Mouse (Mus musculus): ENCODE measurements around the gene Snca. TPM values are rescaled to one million over a fixed set of nuclear protein-coding genes. Genes with fewer than 3 reads are reported as not detected.

The Snca gene
- polyA plus RNA-seq, 1 experiment from 2014 or later, result 138 TPM

- no peak overlapping the region for H3K9ac ChIP-seq (replicated peaks; ENCODE audit: low read length)
- H3K27ac ChIP-seq (replicated peaks; ENCODE audit: low read depth, low read length), result no peak overlapping the region
- H3K4me1 ChIP-seq (ENCODE audit: control insufficient read depth, insufficient read depth, low read length), result no peaks in the 10 kb centered on the region
- no peak overlapping the region for H3K4me2 ChIP-seq (ENCODE audit: low read length)
- no peaks in the 10 kb centered on the region for H3K9me3 ChIP-seq (ENCODE audit: control insufficient read depth, low read length)
- H3K4me3 ChIP-seq (replicated peaks; ENCODE audit: low read depth, low read length), result no peak overlapping the region
- 78% methylated on average over 3 of the region's 3 CpGs for WGBS
- no peaks in the 10 kb centered on the region for H3K27me3 ChIP-seq (ENCODE audit: control insufficient read depth, insufficient read depth, low read length)
- DNase-seq (no peak), ATAC-seq (ENCODE audit: low FRiP score, low TSS enrichment) (no peak)
- H3K36me3 ChIP-seq (ENCODE audit: control insufficient read depth, insufficient read depth, low read length), result no peaks in the 10 kb centered on the region
Observed at GRCm38 (mm10) chr6:60813516-60813915, 16.1 kb downstream of the Snca start.

DNA sequence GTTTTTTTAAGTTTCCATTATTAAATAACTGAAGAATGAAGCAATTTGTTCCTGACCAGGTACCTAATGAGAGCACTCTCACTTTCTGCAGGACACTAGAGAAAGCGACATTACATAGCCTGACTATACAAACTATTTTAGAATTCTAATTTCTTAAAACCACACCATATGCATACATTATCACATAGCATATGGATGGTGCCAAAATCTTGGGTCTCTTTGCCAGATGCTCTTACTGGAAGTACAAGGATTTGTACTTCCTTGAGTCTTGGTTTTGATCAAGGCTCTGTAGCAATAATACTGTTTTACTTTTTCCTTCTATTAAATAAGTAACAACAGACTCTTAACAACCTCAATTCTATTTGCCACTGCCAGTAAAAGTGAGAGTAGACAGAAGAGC lies 31.4 kb downstream of the Snca start:
- no peak overlapping the region for H3K27ac ChIP-seq (replicated peaks; ENCODE audit: low read depth, low read length)
- H3K9ac ChIP-seq (replicated peaks; ENCODE audit: low read length), result no peak overlapping the region
- no peaks in the 10 kb centered on the region for H3K4me1 ChIP-seq (ENCODE audit: control insufficient read depth, insufficient read depth, low read length)
- H3K4me2 ChIP-seq (ENCODE audit: low read length), result no peak overlapping the region
- H3K9me3 ChIP-seq (ENCODE audit: control insufficient read depth, low read length), result no peaks in the 10 kb centered on the region
- H3K27me3 ChIP-seq (ENCODE audit: control insufficient read depth, insufficient read depth, low read length), result no peaks in the 10 kb centered on the region
- WGBS, result 100% methylated on average over 1 of the region's 1 CpGs
- DNase-seq (no peak), ATAC-seq (ENCODE audit: low FRiP score, low TSS enrichment) (no peak)
- no peaks in the 10 kb centered on the region for H3K36me3 ChIP-seq (ENCODE audit: control insufficient read depth, insufficient read depth, low read length)
- H3K4me3 ChIP-seq (replicated peaks; ENCODE audit: low read depth, low read length), result no peak overlapping the region

- Histone ChIP-seq H3K4me3 (replicated peaks; ENCODE audit: low read depth, low read length) (no peak overlapping the region), H3K4me2 (ENCODE audit: low read length) (no peak overlapping the region), H3K27me3 (ENCODE audit: control insufficient read depth, insufficient read depth, low read length) (no peaks in the 10 kb centered on the region), H3K36me3 (ENCODE audit: control insufficient read depth, insufficient read depth, low read length) (no peaks in the 10 kb centered on the region), H3K4me1 (ENCODE audit: control insufficient read depth, insufficient read depth, low read length) (no peaks in the 10 kb centered on the region), H3K27ac (replicated peaks; ENCODE audit: low read depth, low read length) (no peak overlapping the region), H3K9me3 (ENCODE audit: control insufficient read depth, low read length) (no peaks in the 10 kb centered on the region), H3K9ac (replicated peaks; ENCODE audit: low read length) (no peak overlapping the region)
- ATAC-seq (ENCODE audit: low FRiP score, low TSS enrichment) (no peak), DNase-seq (no peak)
- 92% methylated on average over 3 of the region's 3 CpGs for WGBS
Observed at GRCm38 (mm10) chr6:60793659-60794365, 35.8 kb downstream of the Snca start.

DNA sequence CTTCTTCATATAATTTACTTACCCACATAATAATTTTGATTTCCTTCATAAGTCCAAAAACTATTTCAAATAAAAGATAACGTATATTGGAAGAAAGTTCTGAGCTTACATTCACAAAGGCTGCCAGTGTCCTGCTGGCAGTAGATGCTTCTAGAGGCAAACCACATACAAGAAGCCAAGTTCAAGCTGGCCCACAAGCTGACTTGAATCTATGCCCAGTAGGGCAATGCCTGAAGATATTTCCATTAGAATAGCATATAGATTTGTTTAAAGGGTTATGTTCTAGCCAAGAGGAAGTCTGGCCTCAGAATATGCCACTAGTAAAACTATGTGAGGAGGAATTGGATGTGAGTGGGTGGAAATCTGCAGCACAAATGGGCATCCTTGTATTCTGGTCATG lies 42.7 kb downstream of the Snca start:
- H3K27ac ChIP-seq (replicated peaks; ENCODE audit: low read depth, low read length), result no peak overlapping the region
- no peak overlapping the region for H3K4me2 ChIP-seq (ENCODE audit: low read length)
- DNase-seq (no peak), ATAC-seq (ENCODE audit: low FRiP score, low TSS enrichment) (no peak)
- H3K27me3 ChIP-seq (ENCODE audit: control insufficient read depth, insufficient read depth, low read length), result no peaks in the 10 kb centered on the region
- no peak overlapping the region for H3K4me3 ChIP-seq (replicated peaks; ENCODE audit: low read depth, low read length)
- WGBS, result 89% methylated on average over 1 of the region's 1 CpGs
- no peaks in the 10 kb centered on the region for H3K4me1 ChIP-seq (ENCODE audit: control insufficient read depth, insufficient read depth, low read length)
- H3K36me3 ChIP-seq (ENCODE audit: control insufficient read depth, insufficient read depth, low read length), result no peaks in the 10 kb centered on the region
- no peak overlapping the region for H3K9ac ChIP-seq (replicated peaks; ENCODE audit: low read length)
- H3K9me3 ChIP-seq (ENCODE audit: control insufficient read depth, low read length), result no peaks in the 10 kb centered on the region

DNA sequence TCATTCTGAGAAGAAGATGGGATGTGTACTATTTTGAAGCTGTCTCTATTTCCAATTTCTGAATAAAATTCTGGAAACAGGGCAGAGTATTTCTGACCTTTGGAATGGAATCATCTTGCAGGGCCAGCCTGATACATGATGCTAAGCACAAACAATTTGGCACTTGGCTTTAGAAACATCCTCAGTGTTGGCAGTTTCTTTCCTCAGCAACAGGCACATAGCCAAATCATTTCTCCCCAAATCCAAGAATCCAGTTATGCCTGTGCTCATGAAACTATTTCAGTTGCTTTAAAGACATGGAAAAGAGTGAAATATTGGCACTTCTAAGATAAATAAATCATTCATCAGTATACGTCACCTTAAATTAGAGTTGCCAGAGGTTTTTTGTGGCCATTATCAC lies 57.8 kb downstream of the Snca start:
- Histone ChIP-seq H3K4me1 (ENCODE audit: control insufficient read depth, insufficient read depth, low read length) (no peaks in the 10 kb centered on the region), H3K9me3 (ENCODE audit: control insufficient read depth, low read length) (no peaks in the 10 kb centered on the region), H3K4me3 (replicated peaks; ENCODE audit: low read depth, low read length) (no peak overlapping the region), H3K4me2 (ENCODE audit: low read length) (no peak overlapping the region), H3K9ac (replicated peaks; ENCODE audit: low read length) (no peak overlapping the region), H3K36me3 (ENCODE audit: control insufficient read depth, insufficient read depth, low read length) (no peaks in the 10 kb centered on the region), H3K27me3 (ENCODE audit: control insufficient read depth, insufficient read depth, low read length) (no peaks in the 10 kb centered on the region), H3K27ac (replicated peaks; ENCODE audit: low read depth, low read length) (no peak overlapping the region)
- DNase-seq (no peak), ATAC-seq (ENCODE audit: low FRiP score, low TSS enrichment) (no peak)
- 82% methylated on average over 1 of the region's 1 CpGs for WGBS

DNA sequence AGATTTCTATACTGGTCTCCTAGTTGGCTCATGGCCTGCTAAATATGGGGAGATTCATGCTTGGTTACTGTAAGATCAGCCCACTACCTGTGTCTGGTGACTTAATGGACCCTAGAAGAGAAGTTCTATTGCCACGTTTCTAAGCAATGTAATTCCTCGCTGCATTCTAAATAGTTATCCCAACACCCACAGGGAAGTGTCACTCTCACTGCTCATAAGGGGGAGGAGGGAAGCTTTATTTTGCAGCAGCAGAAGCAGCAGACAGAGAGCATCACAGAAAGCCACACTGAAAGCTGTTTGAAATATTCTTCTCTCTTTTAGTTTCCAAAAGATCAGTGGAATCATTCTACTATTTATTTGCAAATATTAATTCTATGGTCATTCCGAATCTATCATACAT lies 64.0 kb downstream of the Snca start:
- Histone ChIP-seq H3K4me3 (replicated peaks; ENCODE audit: low read depth, low read length) (no peak overlapping the region), H3K9ac (replicated peaks; ENCODE audit: low read length) (no peak overlapping the region), H3K4me1 (ENCODE audit: control insufficient read depth, insufficient read depth, low read length) (no peaks in the 10 kb centered on the region), H3K4me2 (ENCODE audit: low read length) (no peak overlapping the region), H3K36me3 (ENCODE audit: control insufficient read depth, insufficient read depth, low read length) (no peaks in the 10 kb centered on the region), H3K27ac (replicated peaks; ENCODE audit: low read depth, low read length) (no peak overlapping the region), H3K9me3 (ENCODE audit: control insufficient read depth, low read length) (no peaks in the 10 kb centered on the region), H3K27me3 (ENCODE audit: control insufficient read depth, insufficient read depth, low read length) (no peaks in the 10 kb centered on the region)
- ATAC-seq (ENCODE audit: low FRiP score, low TSS enrichment) (no peak), DNase-seq (no peak)
- whole genome bisulfite sequencing, result 75% methylated on average over 3 of the region's 3 CpGs

GRCm38 (mm10) chr6:60762864-60763263 lies 66.8 kb downstream of the Snca start:
- DNase-seq (no peak), ATAC-seq (ENCODE audit: low FRiP score, low TSS enrichment) (no peak)
- H3K4me3 ChIP-seq (replicated peaks; ENCODE audit: low read depth, low read length), result no peak overlapping the region
- H3K9ac ChIP-seq (replicated peaks; ENCODE audit: low read length), result no peak overlapping the region
- no peaks in the 10 kb centered on the region for H3K27me3 ChIP-seq (ENCODE audit: control insufficient read depth, insufficient read depth, low read length)
- no peaks in the 10 kb centered on the region for H3K4me1 ChIP-seq (ENCODE audit: control insufficient read depth, insufficient read depth, low read length)
- H3K36me3 ChIP-seq (ENCODE audit: control insufficient read depth, insufficient read depth, low read length), result no peaks in the 10 kb centered on the region
- H3K9me3 ChIP-seq (ENCODE audit: control insufficient read depth, low read length), result no peaks in the 10 kb centered on the region
- H3K27ac ChIP-seq (replicated peaks; ENCODE audit: low read depth, low read length), result no peak overlapping the region
- 90% methylated on average over 4 of the region's 4 CpGs for WGBS
- H3K4me2 ChIP-seq (ENCODE audit: low read length), result no peak overlapping the region

DNA sequence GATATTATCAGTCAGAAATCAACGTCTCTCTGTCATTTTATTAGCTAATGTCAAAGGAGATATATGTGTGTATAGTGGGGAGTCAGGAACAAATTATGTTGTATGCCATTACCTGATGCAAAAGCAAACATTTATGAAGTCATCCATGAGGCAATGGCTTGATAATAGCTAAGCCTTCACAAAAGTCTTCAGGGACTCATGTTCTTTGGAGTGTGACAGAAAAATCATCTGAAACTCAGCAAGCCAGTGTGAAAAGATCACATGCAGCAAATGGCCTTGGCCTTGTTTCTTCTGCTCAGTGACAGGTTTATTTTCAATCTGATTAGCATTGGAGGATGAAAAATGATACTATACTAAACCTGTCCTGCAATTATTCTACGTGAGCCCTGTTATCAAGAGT lies 67.9 kb downstream of the Snca start:
- ATAC-seq (ENCODE audit: low FRiP score, low TSS enrichment), result no peak
- no peak overlapping the region for H3K4me3 ChIP-seq (replicated peaks; ENCODE audit: low read depth, low read length)

GRCm38 (mm10) chr6:60754975-60755374 lies 74.7 kb downstream of the Snca start:
- DNase-seq, result no peak
- no peak overlapping the region for H3K27ac ChIP-seq (replicated peaks; ENCODE audit: low read depth, low read length)
- H3K36me3 ChIP-seq (ENCODE audit: control insufficient read depth, insufficient read depth, low read length), result no peaks in the 10 kb centered on the region
- H3K4me2 ChIP-seq (ENCODE audit: low read length), result no peak overlapping the region
- ATAC-seq (ENCODE audit: low FRiP score, low TSS enrichment), result no peak
- H3K4me1 ChIP-seq (ENCODE audit: control insufficient read depth, insufficient read depth, low read length), result no peaks in the 10 kb centered on the region
- no peak overlapping the region for H3K4me3 ChIP-seq (replicated peaks; ENCODE audit: low read depth, low read length)
- WGBS, result 88% methylated on average over 1 of the region's 1 CpGs
- H3K9me3 ChIP-seq (ENCODE audit: control insufficient read depth, low read length), result no peaks in the 10 kb centered on the region
- no peak overlapping the region for H3K9ac ChIP-seq (replicated peaks; ENCODE audit: low read length)
- H3K27me3 ChIP-seq (ENCODE audit: control insufficient read depth, insufficient read depth, low read length), result no peaks in the 10 kb centered on the region

More for the DNA sequence above, 67.9 kb downstream of the Snca start:
- Histone ChIP-seq H3K27me3 (ENCODE audit: control insufficient read depth, insufficient read depth, low read length) (no peaks in the 10 kb centered on the region), H3K4me2 (ENCODE audit: low read length) (no peak overlapping the region), H3K9me3 (ENCODE audit: control insufficient read depth, low read length) (no peaks in the 10 kb centered on the region), H3K27ac (replicated peaks; ENCODE audit: low read depth, low read length) (no peak overlapping the region), H3K36me3 (ENCODE audit: control insufficient read depth, insufficient read depth, low read length) (no peaks in the 10 kb centered on the region), H3K9ac (replicated peaks; ENCODE audit: low read length) (no peak overlapping the region), H3K4me1 (ENCODE audit: control insufficient read depth, insufficient read depth, low read length) (no peaks in the 10 kb centered on the region)
- no peak for DNase-seq
- 74% methylated on average over 2 of the region's 2 CpGs for WGBS
